Mouse (Mus musculus): ENCODE data around the gene Trim12a. TPM values are rescaled to one million over a fixed set of nuclear protein-coding genes. Genes with fewer than 3 reads are reported as not detected.
A peak's percentile ranks its signal among the peaks of the same experiment; 100 is the strongest.
"Not testable (repeated sequence)": the region's sequence is repeated elsewhere in the genome, so short reads cannot be mapped to it uniquely, and the experiment has no call there.

The Trim12a gene
- polyA plus RNA-seq, 1 experiment from 2014 or later = 7.1 TPM

- no peaks in the 10 kb centered on the region for H3K4me1 ChIP-seq (ENCODE audit: control insufficient read depth, insufficient read depth, low read length)
- no peak overlapping the region for H3K27ac ChIP-seq (ENCODE audit: low read length)
- no peak for ATAC-seq (ENCODE audit: insufficient number of reproducible peaks, insufficient read depth, low FRiP score, low read depth)
- WGBS = 11% methylated on average over 15 of the region's 15 CpGs
- H3K9ac ChIP-seq (replicated peaks; ENCODE audit: low read depth, low read length) = no peak overlapping the region
- H3K9me3 ChIP-seq (ENCODE audit: control insufficient read depth, low read depth, low read length) = no peaks in the 10 kb centered on the region
- H3K4me2 ChIP-seq (replicated peaks; ENCODE audit: low read depth, low read length) = peak overlapping the region; percentile 41
- peak overlapping the region; percentile 31 for H3K4me3 ChIP-seq (ENCODE audit: low read depth, low read length)
- H3K36me3 ChIP-seq (ENCODE audit: control insufficient read depth, insufficient read depth, low read length) = no peaks in the 10 kb centered on the region
- no peaks in the 10 kb centered on the region for H3K27me3 ChIP-seq (ENCODE audit: control insufficient read depth, insufficient read depth, low read length)
Measured at GRCm38 (mm10) chr7:104314796-104315353, 391 bp downstream of the Trim12a start.

DNA sequence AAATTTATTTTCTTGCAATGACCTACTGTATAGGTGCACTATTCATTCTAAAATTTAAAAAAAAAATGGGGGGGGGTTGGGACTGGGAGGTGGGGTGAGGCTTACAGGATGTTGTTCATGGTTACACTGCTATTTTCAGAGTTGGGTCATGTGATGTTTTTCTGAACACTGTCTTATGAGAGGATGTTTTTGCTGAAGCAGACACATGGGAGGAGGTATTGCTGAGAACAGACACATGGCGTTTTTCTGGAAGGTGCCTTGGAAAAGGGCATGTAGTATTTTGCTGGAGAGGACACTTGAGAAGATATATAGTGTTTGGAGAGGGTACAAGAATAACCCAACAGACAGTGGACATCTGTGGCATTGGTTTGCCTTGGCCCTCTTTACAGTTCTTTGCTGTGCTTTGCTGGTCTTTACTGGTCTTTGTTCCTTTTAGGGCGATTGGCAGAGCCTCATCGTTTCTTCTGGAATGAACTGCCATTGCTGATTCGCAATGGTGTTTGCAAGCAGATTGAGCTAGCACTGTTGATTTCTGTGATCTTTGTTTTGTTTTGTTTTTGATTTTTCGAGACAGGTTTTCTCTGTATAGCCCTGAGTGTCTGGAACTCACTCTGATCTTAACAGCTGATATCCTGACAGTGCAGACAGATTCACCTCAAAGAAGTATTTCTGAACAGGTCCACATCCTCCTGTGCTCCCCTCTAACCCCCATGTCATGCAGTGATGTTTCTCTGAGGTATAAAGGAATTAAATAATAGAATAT lies 23.4 kb downstream of the Trim12a start:
- Histone ChIP-seq H3K9ac (replicated peaks; ENCODE audit: low read depth, low read length) (no peak overlapping the region), H3K4me3 (ENCODE audit: low read depth, low read length) (no peak overlapping the region), H3K9me3 (ENCODE audit: control insufficient read depth, low read depth, low read length) (no peaks in the 10 kb centered on the region), H3K36me3 (ENCODE audit: control insufficient read depth, insufficient read depth, low read length) (no peaks in the 10 kb centered on the region), H3K27ac (ENCODE audit: low read length) (no peak overlapping the region), H3K4me1 (ENCODE audit: control insufficient read depth, insufficient read depth, low read length) (no peaks in the 10 kb centered on the region), H3K4me2 (replicated peaks; ENCODE audit: low read depth, low read length) (no peak overlapping the region), H3K27me3 (ENCODE audit: control insufficient read depth, insufficient read depth, low read length) (no peaks in the 10 kb centered on the region)
- no peak for ATAC-seq (ENCODE audit: insufficient number of reproducible peaks, insufficient read depth, low FRiP score, low read depth)
- 77% methylated on average over 5 of the region's 5 CpGs for WGBS

DNA sequence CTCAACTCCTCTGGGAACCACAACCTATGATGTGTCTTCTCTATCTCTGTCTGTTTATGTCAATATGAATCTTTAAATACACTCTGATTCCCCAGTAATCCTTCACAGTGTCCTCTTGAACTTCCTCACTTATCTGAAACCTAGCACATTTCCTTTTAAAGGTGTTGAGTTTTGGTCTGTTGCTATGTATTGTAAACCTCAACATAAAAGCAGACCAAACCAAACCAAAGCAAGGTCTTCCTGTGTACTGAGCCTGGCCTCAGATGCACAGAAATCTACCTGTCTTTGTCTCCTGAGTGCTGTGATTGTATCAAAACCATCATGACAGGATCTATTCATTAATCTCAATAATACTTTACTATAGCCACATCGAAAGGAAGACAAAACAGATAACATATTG lies 24.6 kb downstream of the Trim12a start:
- H3K9ac ChIP-seq (replicated peaks; ENCODE audit: low read depth, low read length) = no peak overlapping the region
- WGBS = 76% methylated on average over 1 of the region's 1 CpGs
- H3K4me2 ChIP-seq (replicated peaks; ENCODE audit: low read depth, low read length) = no peak overlapping the region
- H3K4me3 ChIP-seq (ENCODE audit: low read depth, low read length) = no peak overlapping the region
- H3K36me3 ChIP-seq (ENCODE audit: control insufficient read depth, insufficient read depth, low read length) = no peaks in the 10 kb centered on the region
- no peak overlapping the region for H3K27ac ChIP-seq (ENCODE audit: low read length)
- no peak for ATAC-seq (ENCODE audit: insufficient number of reproducible peaks, insufficient read depth, low FRiP score, low read depth)
- H3K4me1 ChIP-seq (ENCODE audit: control insufficient read depth, insufficient read depth, low read length) = no peaks in the 10 kb centered on the region
- H3K9me3 ChIP-seq (ENCODE audit: control insufficient read depth, low read depth, low read length) = no peaks in the 10 kb centered on the region
- no peaks in the 10 kb centered on the region for H3K27me3 ChIP-seq (ENCODE audit: control insufficient read depth, insufficient read depth, low read length)

DNA sequence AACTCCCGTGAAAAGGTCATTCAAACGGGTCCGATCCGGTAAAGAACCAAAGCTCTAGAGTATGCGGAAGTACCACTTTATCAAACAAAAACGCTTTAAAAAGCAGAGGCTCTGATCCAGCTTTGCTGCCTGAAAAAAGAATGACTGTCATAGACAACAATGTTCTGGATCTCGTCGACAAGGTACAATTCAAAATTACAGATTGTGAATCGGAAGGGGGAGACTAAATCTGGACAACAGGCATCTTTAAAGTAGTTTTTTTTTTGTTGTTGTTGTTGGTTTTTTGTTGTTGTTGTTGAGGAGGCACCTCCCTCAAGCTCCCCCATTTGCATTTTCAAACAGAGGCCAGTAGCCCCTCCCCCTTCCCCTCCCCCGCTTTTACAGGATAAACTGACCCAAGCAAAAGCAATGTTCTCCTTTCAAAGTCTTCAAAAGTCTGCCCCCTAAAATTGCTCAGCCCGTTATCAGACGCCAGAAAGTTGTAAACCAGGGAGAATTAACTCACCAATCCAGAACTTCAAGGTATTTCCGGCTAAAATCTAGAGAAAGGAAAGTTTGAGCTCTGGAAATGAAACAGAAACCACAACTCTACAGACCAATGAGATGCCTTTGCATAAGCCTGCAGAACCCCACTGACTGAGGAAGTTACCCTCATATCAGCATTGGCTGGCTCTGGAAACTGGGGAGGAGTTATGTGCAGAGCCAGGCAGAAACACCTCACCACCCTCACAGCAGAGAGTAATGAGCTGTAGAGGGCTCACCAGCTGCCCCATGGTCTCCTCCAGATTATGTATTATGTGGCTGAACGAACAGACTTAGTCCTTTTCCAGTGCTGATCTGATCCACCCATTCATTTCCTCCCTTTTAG lies 27.5 kb downstream of the Trim12a start, which contains the start of gene Trim5:
Gene Trim5, minus strand, starts transcription at position 519 of the 868 bp plus-strand sequence.
- 42% methylated on average over 14 of the region's 14 CpGs for WGBS

DNA sequence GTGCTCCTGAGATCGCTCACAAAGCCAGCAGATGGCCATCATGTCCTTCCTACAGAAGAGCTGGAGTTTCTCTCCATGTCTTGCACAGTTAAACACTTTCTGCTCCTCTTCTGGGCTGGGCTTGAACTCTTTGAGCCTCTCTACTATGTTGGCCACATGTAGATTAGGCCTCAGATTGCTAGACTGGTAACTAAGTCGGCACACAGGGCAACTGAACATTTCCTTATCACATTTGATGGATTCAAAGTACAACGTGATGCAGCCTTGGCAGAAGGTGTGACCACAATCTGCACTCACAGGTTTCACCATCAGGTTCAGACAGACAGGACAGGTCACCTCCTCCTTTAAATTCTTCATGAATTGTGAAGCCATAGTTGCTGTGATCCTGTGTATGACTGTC lies 35.9 kb downstream of the Trim12a start:
- not testable (repeated sequence) for H3K9ac ChIP-seq (replicated peaks; ENCODE audit: low read depth, low read length); ATAC-seq (ENCODE audit: insufficient number of reproducible peaks, insufficient read depth, low FRiP score, low read depth); H3K36me3 ChIP-seq (ENCODE audit: control insufficient read depth, insufficient read depth, low read length); H3K9me3 ChIP-seq (ENCODE audit: control insufficient read depth, low read depth, low read length); H3K4me1 ChIP-seq (ENCODE audit: control insufficient read depth, insufficient read depth, low read length); H3K4me3 ChIP-seq (ENCODE audit: low read depth, low read length); H3K27me3 ChIP-seq (ENCODE audit: control insufficient read depth, insufficient read depth, low read length); H3K27ac ChIP-seq (ENCODE audit: low read length); H3K4me2 ChIP-seq (replicated peaks; ENCODE audit: low read depth, low read length)
- WGBS = 76% methylated on average over 3 of the region's 3 CpGs

More for the DNA sequence above, 27.5 kb downstream of the Trim12a start, which contains the start of gene Trim5:
- H3K36me3 ChIP-seq (ENCODE audit: control insufficient read depth, insufficient read depth, low read length); H3K27me3 ChIP-seq (ENCODE audit: control insufficient read depth, insufficient read depth, low read length); H3K27ac ChIP-seq (ENCODE audit: low read length); H3K9ac ChIP-seq (replicated peaks; ENCODE audit: low read depth, low read length); H3K9me3 ChIP-seq (ENCODE audit: control insufficient read depth, low read depth, low read length); H3K4me1 ChIP-seq (ENCODE audit: control insufficient read depth, insufficient read depth, low read length); H3K4me3 ChIP-seq (ENCODE audit: low read depth, low read length): not testable (repeated sequence)
- peak within 1 kb of the TSS; percentile 26 for H3K4me2 ChIP-seq (replicated peaks; ENCODE audit: low read depth, low read length)
- peak; percentile 61; the same call in 1 of the 2 replicates for ATAC-seq (ENCODE audit: insufficient number of reproducible peaks, insufficient read depth, low FRiP score, low read depth)

DNA sequence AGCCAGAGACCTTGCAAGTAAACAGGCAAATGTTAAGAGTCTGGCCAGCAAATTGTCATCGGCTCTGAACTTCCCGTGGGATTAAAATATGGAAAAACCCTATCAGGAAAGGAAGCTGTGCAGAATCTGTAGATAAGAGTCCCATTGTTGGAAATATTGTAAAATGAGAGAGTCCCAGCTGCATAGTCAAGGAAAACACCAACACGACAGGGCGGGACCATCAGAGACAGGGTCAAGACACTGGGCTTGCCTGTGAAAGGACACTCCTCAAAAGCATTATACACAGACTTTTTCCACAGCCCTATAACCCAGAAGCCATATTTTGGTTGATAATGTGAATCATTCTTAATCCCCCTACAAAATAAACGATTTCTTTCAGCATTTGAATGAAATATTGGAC lies 49.9 kb downstream of the Trim12a start:
- not testable (repeated sequence) for H3K9ac ChIP-seq (replicated peaks; ENCODE audit: low read depth, low read length); H3K27ac ChIP-seq (ENCODE audit: low read length); H3K36me3 ChIP-seq (ENCODE audit: control insufficient read depth, insufficient read depth, low read length); H3K27me3 ChIP-seq (ENCODE audit: control insufficient read depth, insufficient read depth, low read length); H3K4me3 ChIP-seq (ENCODE audit: low read depth, low read length); ATAC-seq (ENCODE audit: insufficient number of reproducible peaks, insufficient read depth, low FRiP score, low read depth); H3K4me1 ChIP-seq (ENCODE audit: control insufficient read depth, insufficient read depth, low read length); H3K4me2 ChIP-seq (replicated peaks; ENCODE audit: low read depth, low read length); H3K9me3 ChIP-seq (ENCODE audit: control insufficient read depth, low read depth, low read length)
- 74% methylated on average over 3 of the region's 5 CpGs for WGBS

GRCm38 (mm10) chr7:104260380-104260779 lies 54.9 kb downstream of the Trim12a start:
- not testable (repeated sequence) for H3K36me3 ChIP-seq (ENCODE audit: control insufficient read depth, insufficient read depth, low read length); H3K4me3 ChIP-seq (ENCODE audit: low read depth, low read length); H3K4me2 ChIP-seq (replicated peaks; ENCODE audit: low read depth, low read length); H3K27ac ChIP-seq (ENCODE audit: low read length); H3K4me1 ChIP-seq (ENCODE audit: control insufficient read depth, insufficient read depth, low read length); H3K9ac ChIP-seq (replicated peaks; ENCODE audit: low read depth, low read length); H3K27me3 ChIP-seq (ENCODE audit: control insufficient read depth, insufficient read depth, low read length); ATAC-seq (ENCODE audit: insufficient number of reproducible peaks, insufficient read depth, low FRiP score, low read depth); H3K9me3 ChIP-seq (ENCODE audit: control insufficient read depth, low read depth, low read length)
- WGBS = 84% methylated on average over 4 of the region's 4 CpGs

Measured in stomach, embryonic 14.5 days (tissue).